Mouse (Mus musculus) kidney, postnatal 0 days (tissue): ENCODE data around the gene A330070K13Rik. TPM values are rescaled to one million over a fixed set of nuclear protein-coding genes. Genes with fewer than 3 reads are reported as not detected.
A peak's percentile ranks its signal among the peaks of the same experiment; 100 is the strongest.

Source experiments
- ATAC-seq: fragments of 200-750 bp; cut with Nextera tagmentation; replicated peaks from 2 replicates; pipeline ENCODE4 v1.8.0; 2017; ENCODE audit warnings: low read depth, moderate number of reproducible peaks, moderate TSS enrichment, moderate library complexity; ENCODE audit not compliant: low FRiP score
- DNase-seq: peaks from one replicate; pipeline ENCODE4 v3.0.0-alpha.2; 2016; ENCODE audit warnings: low spot score
- H3K27ac ChIP-seq: fragments of 300-500 bp; sonication (generic); 2 replicates; pipeline ENCODE4 v1.5.1; 2014; ENCODE audit warnings: mild to moderate bottlenecking
- H3K27me3 ChIP-seq: fragments of 300-500 bp; sonication (generic); 2 replicates; pipeline ENCODE4 v1.6.1; 2014; ENCODE audit warnings: low read length, mixed read lengths; ENCODE audit not compliant: insufficient read depth
- H3K36me3 ChIP-seq: fragments of 300-500 bp; sonication (generic); 2 replicates; pipeline ENCODE4 v1.6.1; 2014; ENCODE audit warnings: low read length, mixed read lengths; ENCODE audit not compliant: insufficient read depth
- H3K4me1 ChIP-seq: fragments of 300-500 bp; sonication (generic); replicated peaks from 2 replicates; pipeline ENCODE4 v1.6.1; 2014; ENCODE audit warnings: antibody characterized with exemption, low read length, mixed read lengths; ENCODE audit not compliant: insufficient read depth
- H3K4me2 ChIP-seq: fragments of 300-500 bp; sonication (generic); 2 replicates; pipeline ENCODE4 v1.6.1; 2014; ENCODE audit warnings: mild to moderate bottlenecking, low read length, moderate library complexity, mixed read lengths
- H3K4me3 ChIP-seq: fragments of 300-500 bp; sonication (generic); replicated peaks from 2 replicates; pipeline ENCODE4 v1.5.1; 2014; ENCODE audit warnings: low read depth, low read length
- H3K9ac ChIP-seq: fragments of 300-500 bp; sonication (generic); 2 replicates; pipeline ENCODE4 v1.6.1; 2014; ENCODE audit warnings: low read depth, low read length
- H3K9me3 ChIP-seq: fragments of 300-500 bp; sonication (generic); replicated peaks from 2 replicates; pipeline ENCODE4 v1.6.1; 2016; ENCODE audit warnings: low read length, inconsistent platforms, mixed read lengths
- CTCF ChIP-seq: IDR thresholded peaks from 2 replicates; pipeline ENCODE4 v1.5.1; 2016; ENCODE audit warnings: antibody characterized with exemption, low read depth, mild to moderate bottlenecking, moderate library complexity
- WGBS: fragments of 180-500 bp; shearing (Covaris S2); extraction: QIAGEN DNeasy Blood & Tissue Kit; methylation state at CpG from one replicate; pipeline ENCODE4 v1.1.7; 2014; 5-methylcytosine and 5-hydroxymethylcytosine counted together
- polyA plus RNA-seq: library from polyadenylated mRNA; unstranded; fragments of >200 nt; fragmentation: Nextera tagmentation; extraction: Ambion mirVana; gene quantifications from 2 replicates; pipeline ENCODE4 v1.2.1, GENCODE M21; 2015

The A330070K13Rik gene
- not detected in 2 replicates for polyA plus RNA-seq

GRCm38 (mm10) chr5:130384222-130384912 lies at the start of gene A330070K13Rik:
TSS of gene A330070K13Rik (minus strand) at chr5:130384631.
- H3K9ac ChIP-seq = 0 out of 2 replicates have a peak within 1 kb of the TSS, but pooled peaks have one; percentile 18
- ATAC-seq = no peak
- peak; percentile 8 for DNase-seq
- no peaks in the 10 kb centered on the region for H3K27me3 ChIP-seq
- WGBS = 5% methylated on average over 13 of the region's 13 CpGs
- H3K27ac ChIP-seq = no peak within 1 kb of the TSS
- no peaks in the 10 kb centered on the region for H3K4me1 ChIP-seq
- H3K36me3 ChIP-seq = no peaks in the 10 kb centered on the region
- H3K4me2 ChIP-seq = no peak within 1 kb of the TSS
- no peak within 1 kb of the TSS for H3K4me3 ChIP-seq
- no peak for TF ChIP-seq CTCF
- H3K9me3 ChIP-seq = no peaks in the 10 kb centered on the region

GRCm38 (mm10) chr5:130411516-130411915 lies 27.1 kb upstream of the A330070K13Rik start:
- DNase-seq = no peak
- no peak for ATAC-seq
- Histone ChIP-seq H3K4me3 (no peak overlapping the region), H3K4me1 (no peaks in the 10 kb centered on the region), H3K9ac (no peak overlapping the region), H3K4me2 (no peak overlapping the region), H3K9me3 (no peaks in the 10 kb centered on the region), H3K27me3 (no peaks in the 10 kb centered on the region), H3K27ac (no peak overlapping the region), H3K36me3 (no peaks in the 10 kb centered on the region)
- TF ChIP-seq CTCF = no peak
- WGBS = 92% methylated on average over 17 of the region's 17 CpGs

GRCm38 (mm10) chr5:130409706-130410105 lies 25.3 kb upstream of the A330070K13Rik start:
- no peak overlapping the region for H3K4me3 ChIP-seq
- no peak overlapping the region for H3K9ac ChIP-seq
- H3K4me2 ChIP-seq = no peak overlapping the region
- H3K36me3 ChIP-seq = no peaks in the 10 kb centered on the region
- DNase-seq (no peak), ATAC-seq (no peak)
- TF ChIP-seq CTCF = no peak
- 85% methylated on average over 6 of the region's 6 CpGs for WGBS
- no peaks in the 10 kb centered on the region for H3K9me3 ChIP-seq
- H3K27ac ChIP-seq = no peak overlapping the region
- no peaks in the 10 kb centered on the region for H3K4me1 ChIP-seq
- no peaks in the 10 kb centered on the region for H3K27me3 ChIP-seq

GRCm38 (mm10) chr5:130405201-130405600 lies 20.8 kb upstream of the A330070K13Rik start:
- TF ChIP-seq CTCF = peak; percentile 77
- Histone ChIP-seq H3K4me2 (no peak overlapping the region), H3K27me3 (no peaks in the 10 kb centered on the region), H3K36me3 (no peaks in the 10 kb centered on the region), H3K9ac (no peak overlapping the region), H3K4me3 (no peak overlapping the region), H3K9me3 (no peaks in the 10 kb centered on the region), H3K27ac (no peak overlapping the region), H3K4me1 (no peaks in the 10 kb centered on the region)
- 52% methylated on average over 1 of the region's 1 CpGs for WGBS
- no peak for ATAC-seq
- DNase-seq = peak; percentile 58

GRCm38 (mm10) chr5:130400136-130400917 lies 15.9 kb upstream of the A330070K13Rik start:
- Histone ChIP-seq H3K9me3 (no peaks in the 10 kb centered on the region), H3K9ac (no peak overlapping the region), H3K36me3 (no peaks in the 10 kb centered on the region), H3K27ac (no peak overlapping the region), H3K27me3 (no peaks in the 10 kb centered on the region), H3K4me2 (no peak overlapping the region), H3K4me3 (no peak overlapping the region), H3K4me1 (no peaks in the 10 kb centered on the region)
- ATAC-seq = no peak
- 89% methylated on average over 8 of the region's 8 CpGs for WGBS
- TF ChIP-seq CTCF = no peak
- no peak for DNase-seq

- Histone ChIP-seq H3K4me2 (no peak overlapping the region), H3K36me3 (no peaks in the 10 kb centered on the region), H3K27ac (no peak overlapping the region), H3K4me3 (no peak overlapping the region), H3K9ac (no peak overlapping the region), H3K9me3 (no peaks in the 10 kb centered on the region), H3K27me3 (no peaks in the 10 kb centered on the region), H3K4me1 (no peaks in the 10 kb centered on the region)
- ATAC-seq (no peak), DNase-seq (peak; percentile 13)
- WGBS = 30% methylated on average over 6 of the region's 6 CpGs
- TF ChIP-seq CTCF = no peak
Measured at GRCm38 (mm10) chr5:130395142-130395541, 10.7 kb upstream of the A330070K13Rik start.
